Mouse (Mus musculus): Measurements from ENCODE around the gene Prkcz. TPM values are rescaled to one million over a fixed set of nuclear protein-coding genes. Genes with fewer than 3 reads are reported as not detected.

Prkcz gene
- 47.2 TPM for polyA plus RNA-seq (2017; shearing (Covaris generic))

DNA sequence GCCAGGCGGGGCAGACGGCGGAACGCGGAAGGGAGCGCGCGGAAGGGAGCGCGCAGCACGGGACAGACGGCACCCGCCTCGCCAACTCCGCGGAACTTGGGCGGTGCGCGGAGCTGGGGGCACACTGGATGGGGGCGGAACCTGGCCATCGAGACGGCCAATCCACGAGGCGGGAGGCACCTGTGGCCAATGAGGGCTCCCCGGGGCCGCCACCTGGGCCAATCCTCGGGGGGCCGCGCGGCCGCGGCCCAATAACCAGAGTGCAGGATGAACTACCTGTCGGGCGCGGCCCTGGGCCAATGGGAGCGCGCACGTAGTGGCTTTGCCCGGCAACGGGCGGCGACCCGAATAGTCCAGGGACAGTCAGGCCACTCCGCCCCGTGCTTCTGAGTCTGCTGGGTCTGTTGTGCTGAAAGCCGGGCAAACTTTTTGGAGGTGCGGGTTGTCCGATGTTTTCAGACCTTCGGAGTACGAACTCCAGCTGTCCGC, at the start of gene Prkcz:
Gene Prkcz (minus strand): TSS at position 59 of the 489 bp plus-strand sequence.

DNA sequence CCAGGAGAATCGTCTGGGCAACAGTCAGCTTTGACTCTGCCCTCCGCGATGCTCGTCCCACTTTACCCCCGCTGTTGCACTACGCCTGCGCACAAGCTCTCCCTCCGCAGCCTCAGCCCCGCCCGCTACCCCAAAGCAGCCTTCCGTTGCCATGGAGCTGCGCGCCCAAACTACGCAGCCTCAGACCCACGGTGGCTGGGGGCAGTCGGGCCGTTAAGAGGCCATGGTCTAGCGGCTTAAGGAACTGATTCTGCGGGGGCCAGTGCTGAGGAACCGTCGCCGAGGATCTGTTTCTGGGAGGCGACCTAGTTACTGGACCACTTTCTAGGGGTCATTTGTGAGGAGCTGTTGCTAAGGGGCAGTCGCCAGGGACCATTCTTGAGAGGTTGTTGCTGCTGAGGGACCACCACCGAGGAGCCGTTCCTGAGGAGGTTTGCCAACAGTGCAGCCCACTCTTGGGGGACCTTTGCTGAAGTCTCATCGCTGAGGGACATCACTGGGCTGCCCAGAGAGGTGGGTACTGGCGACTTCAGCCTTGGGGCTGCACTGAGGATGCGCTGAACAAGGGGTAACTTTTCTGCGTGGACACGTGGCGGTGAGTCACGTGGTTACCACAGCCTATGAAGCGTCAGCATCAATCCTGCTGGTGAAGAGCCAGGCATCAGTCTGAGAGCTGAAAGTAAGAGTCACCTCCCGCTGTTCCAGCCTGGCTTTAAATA, 48.1 kb upstream of the Prkcz start, which contains the start of gene Cfap74:
Gene Cfap74 (plus strand): TSS at position 133 of the 719 bp plus-strand sequence.

DNA sequence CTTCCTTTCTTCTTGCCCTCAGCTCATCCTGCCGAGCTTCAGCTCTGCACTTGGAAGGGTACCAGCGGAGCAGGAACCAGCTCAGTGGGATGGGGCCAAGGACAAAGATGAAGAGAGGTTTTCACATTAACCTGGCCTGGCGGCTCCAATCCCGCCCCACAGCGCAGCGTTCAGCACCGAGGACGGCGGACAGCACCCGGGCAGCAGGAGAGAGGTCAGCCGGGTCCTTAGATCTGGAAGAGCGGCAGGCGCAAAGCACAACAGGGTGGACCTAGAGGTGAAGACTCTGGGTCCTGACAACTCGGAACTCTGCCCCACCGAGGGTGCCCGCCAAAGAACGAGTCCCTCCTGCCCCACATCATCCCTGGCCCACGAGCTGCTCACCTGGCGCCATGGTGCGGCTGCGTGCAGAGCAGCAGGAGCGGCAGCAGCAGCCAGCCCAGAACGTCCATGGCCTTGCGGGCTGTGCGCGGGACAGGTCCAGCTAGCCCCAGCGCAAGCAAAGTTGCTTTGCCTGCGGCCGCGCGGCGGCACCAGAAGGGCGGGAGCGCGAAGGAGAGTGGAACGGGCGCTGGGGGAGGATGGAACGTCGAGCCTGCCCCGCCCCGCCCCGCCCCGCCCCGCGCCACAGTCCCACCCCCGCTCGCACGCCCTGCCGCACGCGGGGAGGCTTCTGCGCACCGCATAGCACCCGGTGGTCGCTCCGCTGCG, 36.5 kb upstream of the Prkcz start, which contains the start of gene Gabrd:
Gene Gabrd (minus strand): TSS at position 602 of the 711 bp plus-strand sequence.

DNA sequence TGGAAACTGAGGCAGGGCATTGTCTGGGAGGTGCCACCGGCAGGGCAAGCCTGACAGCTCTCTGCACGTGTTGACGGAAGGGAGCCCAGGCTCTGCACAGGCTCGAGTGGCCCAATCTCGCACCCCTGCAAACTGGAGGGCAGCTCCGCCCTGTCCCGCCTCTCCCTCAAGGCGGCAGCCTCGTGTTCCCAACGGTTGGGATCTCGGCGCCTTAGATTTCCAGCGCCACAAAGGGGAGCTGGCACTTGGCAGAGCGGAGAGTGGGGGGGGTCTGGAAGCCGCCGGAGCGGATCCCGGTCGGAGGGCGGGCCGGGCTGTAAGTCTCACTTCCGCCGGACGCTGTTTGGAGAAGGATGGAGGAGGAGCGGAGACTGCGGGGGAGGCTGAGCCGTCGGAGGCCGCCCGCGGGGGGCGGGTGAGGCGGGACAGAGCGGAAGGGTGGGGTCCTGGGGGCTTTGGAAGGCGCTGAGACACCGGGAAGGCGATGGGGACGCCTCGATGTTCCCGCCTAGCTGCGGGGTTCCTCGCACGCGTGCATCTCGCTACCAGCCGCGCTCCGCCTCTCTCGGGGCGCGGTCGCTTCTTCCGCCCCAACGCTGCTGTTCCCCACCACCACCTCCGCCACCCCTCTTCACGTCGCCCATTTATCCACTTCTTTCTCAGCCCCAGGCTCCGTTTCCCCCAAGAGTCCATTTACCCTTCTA, 111.4 kb downstream of the Prkcz start, which contains the start of gene Faap20:
Gene Faap20 (plus strand): TSS at position 155 of the 704 bp plus-strand sequence.

DNA sequence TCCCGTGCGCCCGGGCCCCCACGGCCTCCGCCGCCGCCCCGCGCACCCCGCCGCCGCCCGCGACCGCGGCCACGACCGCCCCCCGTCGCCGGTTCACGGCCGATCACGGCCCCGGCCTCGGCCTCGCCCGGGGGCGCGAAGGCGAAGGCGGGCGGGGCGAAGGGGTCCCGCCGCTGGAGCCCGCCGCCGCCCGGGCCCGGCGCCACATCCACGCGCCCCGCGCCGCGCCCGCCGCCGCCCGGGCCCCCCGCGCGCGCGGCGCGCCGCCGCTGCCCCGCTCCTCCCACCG, 138.7 kb downstream of the Prkcz start, which contains the start of gene Ski:
Gene Ski (minus strand): TSS at position 41 of the 289 bp plus-strand sequence.

Other genes starting within 250 kb of the Prkcz start
- 171 TPM for gene Ski, start 138.8 kb downstream of the Prkcz start, polyA plus RNA-seq (2017; shearing (Covaris generic))
- gene Faap20, start 111.6 kb downstream of the Prkcz start, polyA plus RNA-seq (2017; shearing (Covaris generic)), result 121 TPM
- 1.4 TPM for gene Gabrd, start 36.8 kb upstream of the Prkcz start, polyA plus RNA-seq (2017; shearing (Covaris generic))
- gene Cfap74, start 47.8 kb upstream of the Prkcz start, polyA plus RNA-seq (2017; shearing (Covaris generic)), result 4.7 TPM
- gene Tmem52, start 107.8 kb upstream of the Prkcz start, polyA plus RNA-seq (2017; shearing (Covaris generic)), result not detected
- 368 TPM for gene Gnb1, start 130.0 kb upstream of the Prkcz start, polyA plus RNA-seq (2017; shearing (Covaris generic))
- gene Nadk, start 201.0 kb upstream of the Prkcz start, polyA plus RNA-seq (2017; shearing (Covaris generic)), result 141 TPM
- gene Slc35e2, start 240.1 kb upstream of the Prkcz start, polyA plus RNA-seq (2017; shearing (Covaris generic)), result 11.2 TPM